Mouse (Mus musculus): Measurements from ENCODE around the gene Nrip1.

GRCm38 (mm10) chr16:76238784-76239183, 134.8 kb downstream of the Nrip1 start:
- TF ChIP-seq CTCF (IDR thresholded peaks at IDR 0.05; ENCODE audit: low read depth, low read length) (no peak), TAL1 (conservative IDR thresholded peaks at IDR 0.05; ENCODE audit: low read depth, low read length) (no peak), GATA1 (IDR thresholded peaks at IDR 0.05; ENCODE audit: borderline replicate concordance, low read length) (no peak), GATA2 (IDR thresholded peaks at IDR 0.05; ENCODE audit: borderline replicate concordance, low read depth, low read length) (no peak)
